Mouse (Mus musculus): ENCODE measurements at regions not wholly inside any gene's neighbourhood (a gene's known extent, or its start where the extent isn't known, plus 50 kb on each side); places are given as distances from the start of the nearest gene placed in this dataset.
A peak's percentile ranks its signal among the peaks of the same experiment; 100 is the strongest.
"Not testable (repeated sequence)": the region's sequence is repeated elsewhere in the genome, so short reads cannot be mapped to it uniquely, and the experiment has no call there.

DNA sequence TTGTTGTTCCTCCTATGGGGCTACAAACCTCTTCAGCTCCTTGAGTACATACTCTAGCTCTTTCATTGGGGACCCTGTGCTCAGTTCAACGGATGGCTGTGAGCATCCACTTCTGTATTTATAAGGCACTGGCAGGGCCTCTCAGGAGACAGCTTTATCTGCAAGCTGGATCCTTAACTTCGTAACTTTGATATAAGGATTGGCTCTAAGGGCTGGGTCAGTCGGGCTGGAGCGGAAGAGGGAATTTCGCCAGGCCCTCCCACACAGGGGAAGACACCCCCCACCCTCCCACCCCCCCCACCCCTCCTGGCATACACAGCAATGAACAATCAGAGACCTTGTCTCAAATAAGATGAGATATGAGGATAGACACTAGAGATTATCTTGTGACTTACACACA lies 304.3 kb upstream of the Chordc1 start:
- DNase-seq (ENCODE audit: low spot score), result peak; percentile 89

DNA sequence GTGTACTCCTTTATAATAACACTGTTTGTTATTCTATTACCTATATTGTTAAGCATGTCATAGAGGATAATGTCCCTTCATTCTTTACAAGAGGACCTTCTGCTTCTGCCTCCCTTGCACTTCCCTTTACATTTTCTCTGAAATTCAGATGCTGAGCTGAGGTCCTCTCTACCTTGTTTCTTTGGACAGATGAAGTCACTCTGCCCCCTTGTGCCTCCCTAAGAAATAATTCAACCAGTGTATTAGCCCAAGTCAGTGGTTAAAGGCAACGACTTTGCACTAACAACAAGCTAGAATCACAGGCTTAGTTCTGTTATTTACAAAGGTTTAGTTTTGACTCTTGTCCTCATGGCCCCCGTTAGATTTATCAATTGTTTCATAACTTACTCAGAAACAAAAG lies 289.4 kb upstream of the Chordc1 start:
- no peak for DNase-seq (ENCODE audit: low spot score)

DNA sequence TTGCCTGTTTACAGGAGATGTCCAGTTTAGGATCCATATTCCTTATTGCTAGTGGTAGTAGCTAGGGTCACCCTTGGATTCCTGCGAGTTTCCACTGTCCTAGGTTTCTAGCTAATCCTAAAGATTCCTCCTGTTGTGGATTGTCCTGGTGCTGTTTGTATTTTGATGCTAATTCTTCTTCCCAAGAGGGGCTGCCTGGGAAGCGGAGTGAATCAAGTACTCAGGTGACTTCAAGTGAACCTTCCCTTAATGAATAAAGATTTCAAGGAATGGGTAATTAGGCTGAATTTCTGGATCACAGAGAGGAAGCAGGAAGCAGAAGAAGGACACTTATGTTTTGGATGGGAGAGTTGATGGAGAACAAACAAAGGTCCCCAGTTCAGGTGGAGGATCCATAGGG lies 250.6 kb upstream of the Chordc1 start:
- no peak for DNase-seq (ENCODE audit: low spot score)

DNA sequence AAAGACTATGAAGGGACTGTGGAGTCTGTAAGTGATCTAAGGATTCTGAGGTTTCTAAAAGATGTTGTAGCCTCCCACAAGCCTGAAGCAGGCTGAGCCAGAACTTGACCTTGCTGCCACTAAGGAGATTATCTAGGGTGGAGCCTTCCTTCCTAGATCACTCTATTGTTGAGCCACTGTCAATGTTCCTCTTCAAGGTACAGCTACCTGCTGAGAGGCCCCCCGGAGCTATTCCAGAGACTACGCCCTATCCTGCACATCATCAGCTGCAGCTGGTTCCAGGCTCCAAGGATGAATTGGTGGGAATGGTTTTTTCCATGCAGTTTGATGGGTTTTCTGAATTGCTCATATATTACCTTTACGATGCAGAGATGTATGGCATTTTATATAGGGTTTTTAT lies 249.3 kb upstream of the Chordc1 start:
- DNase-seq (ENCODE audit: low spot score), result not testable (repeated sequence)

DNA sequence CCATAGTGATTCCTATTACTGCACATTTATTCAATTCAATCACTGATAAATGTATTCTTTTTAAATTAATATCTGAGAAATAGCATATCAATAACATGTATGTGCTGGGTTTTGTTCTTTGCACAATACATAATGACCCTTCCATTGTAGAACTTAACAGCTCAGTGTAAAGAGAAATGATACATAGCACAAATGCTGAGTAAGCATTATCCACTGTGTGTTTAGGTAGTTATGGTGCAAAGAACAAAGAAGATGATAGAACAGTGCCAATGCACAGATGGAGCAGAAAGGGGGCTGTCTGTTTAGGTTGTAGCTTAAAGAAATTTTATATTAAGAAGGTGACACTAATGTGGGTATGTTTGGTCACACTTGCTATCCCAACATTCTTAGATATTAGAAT lies 215.0 kb upstream of the Chordc1 start:
- no peak for DNase-seq (ENCODE audit: low spot score)

DNA sequence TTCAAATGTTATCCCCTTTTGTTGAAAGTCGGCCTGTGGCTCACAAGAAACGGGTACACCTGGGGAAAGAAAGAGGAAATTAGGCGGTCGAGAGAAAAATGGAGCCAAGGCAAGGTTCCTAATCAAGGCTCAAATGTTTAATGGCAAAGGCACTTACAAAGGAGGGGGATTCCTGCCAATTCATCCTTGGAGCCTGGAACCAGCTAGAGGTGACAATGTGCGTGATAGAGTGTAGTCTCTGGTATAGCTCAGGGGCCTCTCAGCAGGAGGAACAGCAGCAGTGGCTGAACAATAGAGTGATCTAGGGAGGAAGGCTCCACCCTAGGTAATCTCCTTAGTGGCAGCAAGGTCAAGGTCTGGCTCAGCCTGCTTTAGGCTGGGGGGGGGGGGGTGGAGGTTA lies 213.5 kb upstream of the Chordc1 start:
- DNase-seq (ENCODE audit: low spot score), result not testable (repeated sequence)

DNA sequence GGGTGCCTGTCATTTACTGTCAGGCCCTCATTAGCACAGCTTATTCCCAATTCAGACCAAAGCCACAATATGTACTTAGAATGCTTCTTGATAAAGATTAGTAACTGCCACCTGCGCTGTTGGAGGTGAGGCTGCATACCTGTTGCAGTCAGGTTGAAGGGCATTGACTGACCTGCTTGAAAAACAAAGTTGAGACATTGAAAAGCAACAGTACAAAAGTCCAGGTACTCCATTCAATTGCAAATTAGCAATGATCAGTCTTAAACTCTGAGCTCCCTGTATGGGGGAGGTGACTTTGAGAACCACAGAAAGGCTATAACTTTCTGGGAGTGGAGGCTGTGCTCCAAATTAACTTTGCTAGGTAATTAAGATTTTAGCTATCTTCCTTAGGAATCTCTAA lies 212.8 kb upstream of the Chordc1 start:
- DNase-seq (ENCODE audit: low spot score), result not testable (repeated sequence)

All from testis, postnatal 10 days (tissue).